Mouse (Mus musculus) MEL (cell line): ENCODE results near the gene Gm7138. TPM values are rescaled to one million over a fixed set of nuclear protein-coding genes. Genes with fewer than 3 reads are reported as not detected.
"Not testable (repeated sequence)": the region's sequence is repeated elsewhere in the genome, so short reads cannot be mapped to it uniquely, and the experiment has no call there.

Experiments used
- DNase-seq: peaks from one replicate; pipeline ENCODE4 v3.0.0; 2011; ENCODE audit warnings: low read depth, low spot score
- H3K27ac ChIP-seq: 2 replicates; pipeline ENCODE4 v1.5.1; 2012; ENCODE audit warnings: low read depth, mild to moderate bottlenecking, control low read depth, low read length, moderate library complexity; ENCODE audit not compliant: control insufficient read depth
- H3K27me3 ChIP-seq, 2 experiments: fragments of 150-350 bp in 1 of 2; sonication (generic) in 1 of 2; 2 replicates each; pipeline ENCODE4 v1.6.1; 2012; ENCODE audit warnings: low read length in 2 of 2, mild to moderate bottlenecking in 2 of 2, improper control_type of control experiment in 1 of 2, moderate library complexity in 1 of 2; ENCODE audit not compliant: insufficient read depth in 2 of 2, control insufficient read depth in 1 of 2
- H3K36me3 ChIP-seq, 2 experiments: 2 replicates each; pipeline ENCODE4 v1.6.1; 2012 to 2014; ENCODE audit warnings: low read length in 2 of 2, improper control_type of control experiment in 1 of 2, inconsistent platforms in 1 of 2, mild to moderate bottlenecking in 1 of 2; ENCODE audit not compliant: insufficient read depth in 2 of 2, control insufficient read depth in 1 of 2
- H3K4me1 ChIP-seq, 2 experiments: fragments of 150-350 bp in 1 of 2; sonication (generic) in 1 of 2; 2 replicates each; pipeline ENCODE4 v1.6.1; 2012; ENCODE audit warnings: low read length in 2 of 2, improper control_type of control experiment in 1 of 2, mild to moderate bottlenecking in 1 of 2; ENCODE audit not compliant: insufficient read depth in 2 of 2, control insufficient read depth in 1 of 2
- H3K4me3 ChIP-seq, 2 experiments: fragments of 150-350 bp in 1 of 2; sonication (generic) in 1 of 2; 2 replicates each; pipeline ENCODE4 v1.5.1; 2012; ENCODE audit warnings: low read depth in 2 of 2, low read length in 2 of 2, mild to moderate bottlenecking in 2 of 2, moderate library complexity in 2 of 2, control low read depth in 1 of 2, improper control_type of control experiment in 1 of 2; ENCODE audit not compliant: control insufficient read depth in 1 of 2, insufficient read depth in 1 of 2
- H3K79me2 ChIP-seq: 2 replicates; pipeline ENCODE4 v1.6.1; 2012; ENCODE audit warnings: mild to moderate bottlenecking, low read length, moderate library complexity; ENCODE audit not compliant: control insufficient read depth, poor library complexity, insufficient read depth
- H3K9ac ChIP-seq: 2 replicates; pipeline ENCODE4 v1.6.1; 2012; ENCODE audit warnings: low read depth, mild to moderate bottlenecking, control low read depth, low read length, moderate library complexity; ENCODE audit not compliant: control insufficient read depth, poor library complexity, severe bottlenecking
- H3K9me3 ChIP-seq: fragments of 150-350 bp; sonication (generic); replicated peaks from 2 replicates; pipeline ENCODE4 v1.6.1; 2012; ENCODE audit warnings: mild to moderate bottlenecking, low read length, improper control_type of control experiment, moderate library complexity; ENCODE audit not compliant: insufficient read depth
- CHD1 ChIP-seq: IDR thresholded peaks from 2 replicates; pipeline ENCODE4 v1.6.1; 2012; ENCODE audit warnings: low read depth, mild to moderate bottlenecking, inconsistent platforms, low read length, improper control_type of control experiment
- CHD2 ChIP-seq: IDR thresholded peaks from 2 replicates; pipeline ENCODE4 v1.6.1; 2011; ENCODE audit warnings: low read length, improper control_type of control experiment
- EP300 ChIP-seq, 2 experiments: IDR thresholded peaks; 2 replicates each; pipeline ENCODE4 v1.6.1; 2011; ENCODE audit warnings: improper control_type of control experiment in 2 of 2, low read length in 2 of 2, low read depth in 1 of 2, mild to moderate bottlenecking in 1 of 2
- ETS1 ChIP-seq: IDR thresholded peaks from 2 replicates; pipeline ENCODE4 v1.6.1; 2012; ENCODE audit warnings: low read depth, mild to moderate bottlenecking, inconsistent platforms, low read length, improper control_type of control experiment, moderate library complexity
- GABPA ChIP-seq: IDR thresholded peaks from 2 replicates; pipeline ENCODE4 v1.6.1; 2012; ENCODE audit warnings: low read depth, mild to moderate bottlenecking, inconsistent platforms, low read length, improper control_type of control experiment, moderate library complexity
- HCFC1 ChIP-seq: IDR thresholded peaks from 2 replicates; pipeline ENCODE4 v1.6.1; 2012; ENCODE audit warnings: low read depth, mild to moderate bottlenecking, inconsistent platforms, low read length, improper control_type of control experiment, moderate library complexity
- KAT2A ChIP-seq: conservative IDR thresholded peaks from 2 replicates; pipeline ENCODE4 v1.6.1; 2012; ENCODE audit warnings: low read depth, low read length, improper control_type of control experiment, inconsistent platforms
- MXI1 ChIP-seq: IDR thresholded peaks from 2 replicates; pipeline ENCODE4 v1.6.1; 2011; ENCODE audit warnings: mild to moderate bottlenecking, low read depth, low read length, improper control_type of control experiment
- MYB ChIP-seq: IDR thresholded peaks from 2 replicates; pipeline ENCODE4 v1.6.1; 2011; ENCODE audit warnings: mild to moderate bottlenecking, low read depth, low read length, improper control_type of control experiment
- MYC ChIP-seq: IDR thresholded peaks from 2 replicates; pipeline ENCODE4 v1.6.1; 2011; ENCODE audit warnings: low read depth, mild to moderate bottlenecking, low read length, improper control_type of control experiment, moderate library complexity
- POLR2A ChIP-seq, 2 experiments: IDR thresholded peaks; 2 replicates each; pipeline ENCODE4 v1.6.1; 2011 to 2012; ENCODE audit warnings: low read length in 2 of 2, mild to moderate bottlenecking in 2 of 2, control low read depth in 1 of 2, improper control_type of control experiment in 1 of 2, low read depth in 1 of 2, moderate library complexity in 1 of 2; ENCODE audit not compliant: control insufficient read depth in 1 of 2, insufficient read depth in 1 of 2, poor library complexity in 1 of 2
- POLR2AphosphoS2 ChIP-seq: IDR thresholded peaks from 2 replicates; pipeline ENCODE4 v1.6.1; 2011; ENCODE audit warnings: low read length, improper control_type of control experiment
- RAD21 ChIP-seq: IDR thresholded peaks from 2 replicates; pipeline ENCODE4 v1.6.1; 2011; ENCODE audit warnings: mild to moderate bottlenecking, low read depth, low read length, improper control_type of control experiment
- RCOR1 ChIP-seq: IDR thresholded peaks from 2 replicates; pipeline ENCODE4 v1.6.1; 2012; ENCODE audit warnings: low read depth, mild to moderate bottlenecking, inconsistent platforms, low read length, improper control_type of control experiment
- TAL1 ChIP-seq: IDR thresholded peaks from 2 replicates; pipeline ENCODE4 v1.6.1; 2012; ENCODE audit warnings: mild to moderate bottlenecking, inconsistent platforms, low read length, moderate library complexity, mixed read lengths
- TBP ChIP-seq: IDR thresholded peaks from 2 replicates; pipeline ENCODE4 v1.8.0; 2011; ENCODE audit warnings: low read depth, low read length, improper control_type of control experiment
- TCF12 ChIP-seq: IDR thresholded peaks from 2 replicates; pipeline ENCODE4 v1.6.1; 2014; ENCODE audit warnings: low read depth, mild to moderate bottlenecking, inconsistent platforms, low read length, improper control_type of control experiment, moderate library complexity
- UBTF ChIP-seq: IDR thresholded peaks from 2 replicates; pipeline ENCODE4 v1.6.1; 2012; ENCODE audit warnings: low read depth, mild to moderate bottlenecking, inconsistent platforms, low read length, improper control_type of control experiment, moderate library complexity, borderline replicate concordance; ENCODE audit not compliant: insufficient read depth
- USF1 ChIP-seq: IDR thresholded peaks from 2 replicates; pipeline ENCODE4 v1.6.1; 2014; ENCODE audit warnings: low read depth, mild to moderate bottlenecking, inconsistent platforms, low read length, improper control_type of control experiment, moderate library complexity
- USF2 ChIP-seq, 2 experiments: IDR thresholded peaks; 2 replicates each; pipeline ENCODE4 v1.6.1; 2011 to 2012; ENCODE audit warnings: improper control_type of control experiment in 2 of 2, low read length in 2 of 2, borderline replicate concordance in 1 of 2, inconsistent platforms in 1 of 2, low read depth in 1 of 2, mild to moderate bottlenecking in 1 of 2; ENCODE audit not compliant: insufficient read depth in 1 of 2
- ZKSCAN1 ChIP-seq: IDR thresholded peaks from 2 replicates; pipeline ENCODE4 v1.6.1; 2012; ENCODE audit warnings: low read depth, mild to moderate bottlenecking, inconsistent platforms, low read length, improper control_type of control experiment, moderate library complexity
- ZNF384 ChIP-seq: IDR thresholded peaks from 2 replicates; pipeline ENCODE4 v1.6.1; 2012; ENCODE audit warnings: low read depth, mild to moderate bottlenecking, inconsistent platforms, low read length, improper control_type of control experiment
- polyA plus RNA-seq, 2 experiments: library from polyadenylated mRNA; stranded (reverse) in 1 of 2; unstranded in 1 of 2; fragments of >175 nt in 1 of 2; fragments of >200 nt in 1 of 2; gene quantifications; 2 replicates each; pipeline versions ENCODE4 v1.2.1 to v1.2.4; 2012; ENCODE audit warnings: low replicate concordance in 2 of 2, low read depth in 1 of 2; ENCODE audit not compliant: insufficient read length in 2 of 2, insufficient read depth in 1 of 2, missing spikeins in 1 of 2
- total RNA-seq: library from RNA; depleted of rRNA; stranded (reverse); fragments of 300-350 nt; gene quantifications from 2 replicates; pipeline ENCODE4 v1.2.3, GENCODE M21; 2012

Gm7138 gene
- total and polyA plus RNA-seq, 3 experiments: not detected

- H3K4me1 ChIP-seq: no peaks in the 10 kb centered on the region
- H3K4me3 ChIP-seq: no peak overlapping the region
- no peaks in the 10 kb centered on the region for H3K79me2 ChIP-seq
- H3K9me3 ChIP-seq: no peaks in the 10 kb centered on the region
- H3K9ac ChIP-seq: no peak overlapping the region
- H3K36me3 ChIP-seq: no peaks in the 10 kb centered on the region
- TF ChIP-seq CHD1 (no peak), USF1 (no peak), HCFC1 (no peak), RAD21 (no peak), TCF12 (no peak), POLR2A (IDR thresholded peaks at IDR 0.05; ENCODE audit: control insufficient read depth in 1 of 2, insufficient read depth in 1 of 2, low read depth in 1 of 2, low read length in 2 of 2, poor library complexity in 1 of 2) (no peak), KAT2A (no peak), ETS1 (no peak), ZNF384 (no peak), MXI1 (no peak), UBTF (no peak), POLR2AphosphoS2 (no peak), MYB (no peak), ZKSCAN1 (no peak)
- DNase-seq: no peak
- no peak overlapping the region for H3K27ac ChIP-seq
- peaks cover 0 to 6% of the 10 kb centered on the region in 2 experiments for H3K27me3 ChIP-seq
These were observed 20.9 kb upstream of the Gm7138 start for GRCm38 (mm10) chr10:77797677-77798076.

GRCm38 (mm10) chr10:77794976-77795375 is 18.2 kb upstream of the Gm7138 start, which contains the start of gene Gm9639:
Gene Gm9639 (minus strand): TSS chr10:77795076.
- no peaks in the 10 kb centered on the region for H3K9me3 ChIP-seq
- H3K27me3 ChIP-seq: 0 out of 4 replicates have a peak, but pooled peaks cover 0 to 1% of the 10 kb centered on the region in 2 experiments
- H3K36me3 ChIP-seq: no peaks in the 10 kb centered on the region
- no peak for DNase-seq
- TF ChIP-seq CHD1: no peak
- H3K9ac ChIP-seq: no peak within 1 kb of the TSS
- no peak within 1 kb of the TSS for H3K4me3 ChIP-seq
- no peaks in the 10 kb centered on the region for H3K79me2 ChIP-seq
- no peak within 1 kb of the TSS for H3K27ac ChIP-seq
- no peaks in the 10 kb centered on the region for H3K4me1 ChIP-seq

DNA sequence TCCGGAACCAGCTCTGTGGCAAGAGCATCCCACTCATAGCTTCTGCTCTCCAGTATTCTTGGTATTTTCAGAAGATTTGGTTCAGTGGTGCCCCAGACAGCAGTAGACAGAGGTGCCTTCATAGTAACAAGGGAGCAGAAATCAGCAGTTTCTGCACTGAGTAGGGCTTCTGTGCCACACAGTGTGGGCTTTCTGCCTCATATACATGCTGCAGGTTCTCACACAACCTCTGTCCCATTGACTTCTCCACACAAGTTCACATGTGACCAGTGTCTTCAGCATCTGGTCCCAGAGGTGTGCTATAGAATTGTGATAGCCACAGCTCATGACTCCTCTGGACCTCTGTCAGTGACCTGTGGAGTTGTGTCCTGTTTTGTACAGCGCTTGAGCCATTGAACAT is 11.9 kb upstream of the Gm7138 start:
- Histone ChIP-seq H3K9me3 (no peaks in the 10 kb centered on the region), H3K9ac (no peak overlapping the region)

DNA sequence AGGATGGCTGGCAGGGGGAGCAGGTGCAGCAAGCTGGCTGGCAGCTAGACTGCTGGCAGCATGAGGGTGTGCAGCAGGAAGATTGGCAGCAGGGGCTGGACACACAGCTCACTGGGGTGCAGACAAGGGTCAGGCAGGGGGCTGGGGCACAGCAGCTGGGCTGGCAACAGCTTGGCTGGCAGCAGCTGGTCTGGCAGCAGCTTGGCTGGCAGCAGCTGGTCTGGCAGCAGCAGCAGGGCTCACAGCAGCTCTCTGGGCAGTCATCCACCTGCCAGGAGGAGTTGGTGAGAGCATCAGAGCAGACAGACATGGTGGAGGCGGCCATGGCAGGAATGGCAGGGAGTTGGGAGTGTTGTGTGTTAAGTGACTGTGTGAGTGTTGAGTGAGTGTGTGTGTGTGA is 11.1 kb upstream of the Gm7138 start, which contains the start of gene Gm7137:
Gene Gm7137, minus strand, starts transcription at position 325 of the 400 bp plus-strand sequence.
- H3K9me3 ChIP-seq, DNase-seq, H3K9ac ChIP-seq, H3K79me2 ChIP-seq, H3K4me3 ChIP-seq, H3K27me3 ChIP-seq, H3K4me1 ChIP-seq, H3K36me3 ChIP-seq, H3K27ac ChIP-seq: not testable (repeated sequence)

More for the DNA sequence above, 11.9 kb upstream of the Gm7138 start:
- H3K4me1 ChIP-seq: no peaks in the 10 kb centered on the region
- H3K27me3 ChIP-seq: no peaks in the 10 kb centered on the region; a peak in 1 of 4 replicates
- TF ChIP-seq GABPA: no peak
- no peak for TF ChIP-seq MYB
- no peak for TF ChIP-seq MYC
- no peak for TF ChIP-seq UBTF
- no peak for TF ChIP-seq RCOR1
- TF ChIP-seq CHD2: no peak
- TF ChIP-seq EP300 (IDR thresholded peaks at IDR 0.05; ENCODE audit: low read depth in 1 of 2, low read length in 2 of 2): no peak
- no peak for TF ChIP-seq TBP
- TF ChIP-seq USF1: no peak
- no peak for TF ChIP-seq TAL1
- no peak for TF ChIP-seq USF2 (IDR thresholded peaks at IDR 0.05; ENCODE audit: borderline replicate concordance in 1 of 2, insufficient read depth in 1 of 2, low read depth in 1 of 2, low read length in 2 of 2)
- no peak for TF ChIP-seq POLR2A (IDR thresholded peaks at IDR 0.05; ENCODE audit: control insufficient read depth in 1 of 2, insufficient read depth in 1 of 2, low read depth in 1 of 2, low read length in 2 of 2, poor library complexity in 1 of 2)
- H3K79me2 ChIP-seq: no peaks in the 10 kb centered on the region
- H3K36me3 ChIP-seq: no peaks in the 10 kb centered on the region
- no peak for DNase-seq
- H3K27ac ChIP-seq: no peak overlapping the region
- H3K4me3 ChIP-seq: no peak overlapping the region
